Mouse (Mus musculus) forebrain, embryonic 11.5 days (tissue): ENCODE results near the gene Ube3b. TPM values are rescaled to one million over a fixed set of nuclear protein-coding genes. Genes with fewer than 3 reads are reported as not detected.

Experiments used
- ATAC-seq: fragments of 200-750 bp; cut with Nextera tagmentation; replicated peaks from 2 replicates; pipeline ENCODE4 v1.8.0; 2017; ENCODE audit warnings: moderate TSS enrichment; ENCODE audit not compliant: low FRiP score
- DNase-seq: peaks from one replicate; pipeline ENCODE4 v3.0.0-alpha.2; 2017; ENCODE audit warnings: low spot score
- H3K27ac ChIP-seq: fragments of 300-500 bp; sonication (generic); 2 replicates; pipeline ENCODE4 v1.5.1; 2014; ENCODE audit warnings: low read depth, low read length
- H3K27me3 ChIP-seq: fragments of 300-500 bp; sonication (generic); 2 replicates; pipeline ENCODE4 v1.6.1; 2014; ENCODE audit warnings: mild to moderate bottlenecking, low read length, mixed read lengths; ENCODE audit not compliant: control insufficient read depth, insufficient read depth
- H3K36me3 ChIP-seq: fragments of 300-500 bp; sonication (generic); 2 replicates; pipeline ENCODE4 v1.6.1; 2014; ENCODE audit warnings: mild to moderate bottlenecking, low read length, moderate library complexity, mixed read lengths; ENCODE audit not compliant: control insufficient read depth, insufficient read depth
- H3K4me1 ChIP-seq: fragments of 300-500 bp; sonication (generic); replicated peaks from 2 replicates; pipeline ENCODE4 v1.6.1; 2014; ENCODE audit warnings: low read length, mixed read lengths; ENCODE audit not compliant: control insufficient read depth, insufficient read depth
- H3K4me2 ChIP-seq: fragments of 300-500 bp; sonication (generic); 2 replicates; pipeline ENCODE4 v1.6.1; 2014; ENCODE audit warnings: low read depth, mild to moderate bottlenecking, low read length, moderate library complexity, mixed read lengths; ENCODE audit not compliant: severe bottlenecking
- H3K4me3 ChIP-seq: fragments of 300-500 bp; sonication (generic); 2 replicates; pipeline ENCODE4 v1.5.1; 2014; ENCODE audit warnings: low read depth, low read length
- H3K9ac ChIP-seq: fragments of 300-500 bp; sonication (generic); 2 replicates; pipeline ENCODE4 v1.6.1; 2014; ENCODE audit warnings: low read length
- H3K9me3 ChIP-seq: fragments of 300-500 bp; sonication (generic); 2 replicates; pipeline ENCODE4 v1.6.1; 2016; ENCODE audit warnings: low read length, mixed read lengths; ENCODE audit not compliant: control insufficient read depth
- WGBS: fragments of 180-500 bp; shearing (Covaris S2); extraction: QIAGEN DNeasy Blood & Tissue Kit; methylation state at CpG from one replicate; pipeline ENCODE4 v1.1.7; 2014; 5-methylcytosine and 5-hydroxymethylcytosine counted together
- polyA plus RNA-seq: library from polyadenylated mRNA; unstranded; fragments of >200 nt; fragmentation: Nextera tagmentation; extraction: Ambion mirVana; gene quantifications from 2 replicates; pipeline ENCODE4 v1.2.1, GENCODE M21; 2014

Ube3b gene
- polyA plus RNA-seq, 1 experiment from 2014 or later = 52.9 TPM

DNA sequence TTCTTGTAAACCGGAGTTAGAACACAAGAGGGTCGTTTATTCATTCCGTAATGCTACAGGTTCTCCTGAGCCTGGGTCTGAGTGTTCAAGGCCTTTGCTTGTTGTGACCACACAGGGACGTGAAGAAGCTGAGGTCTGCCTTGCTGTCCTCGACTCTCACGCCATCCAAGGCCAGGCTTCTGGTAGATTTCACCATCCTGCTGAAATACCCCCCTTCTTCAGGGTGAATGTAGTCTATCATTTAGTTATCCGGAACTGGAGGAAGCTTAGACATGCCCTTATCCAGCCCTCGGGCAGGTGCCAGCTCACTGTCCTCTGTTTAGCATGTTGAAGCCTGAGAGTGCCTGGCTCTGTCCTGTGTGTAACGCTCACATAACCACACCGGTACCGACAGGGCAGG is 28.4 kb downstream of the Ube3b start:
- H3K9ac ChIP-seq = no peak overlapping the region
- peaks cover 13% of the 10 kb centered on the region; the same call in 1 of the 2 replicates for H3K36me3 ChIP-seq
- WGBS = 94% methylated on average over 11 of the region's 11 CpGs
- no peaks in the 10 kb centered on the region for H3K9me3 ChIP-seq
- no peaks in the 10 kb centered on the region for H3K4me1 ChIP-seq
- H3K4me3 ChIP-seq = no peak overlapping the region
- H3K27ac ChIP-seq = no peak overlapping the region
- no peak overlapping the region for H3K4me2 ChIP-seq
- H3K27me3 ChIP-seq = no peaks in the 10 kb centered on the region
- ATAC-seq (no peak), DNase-seq (no peak)

DNA sequence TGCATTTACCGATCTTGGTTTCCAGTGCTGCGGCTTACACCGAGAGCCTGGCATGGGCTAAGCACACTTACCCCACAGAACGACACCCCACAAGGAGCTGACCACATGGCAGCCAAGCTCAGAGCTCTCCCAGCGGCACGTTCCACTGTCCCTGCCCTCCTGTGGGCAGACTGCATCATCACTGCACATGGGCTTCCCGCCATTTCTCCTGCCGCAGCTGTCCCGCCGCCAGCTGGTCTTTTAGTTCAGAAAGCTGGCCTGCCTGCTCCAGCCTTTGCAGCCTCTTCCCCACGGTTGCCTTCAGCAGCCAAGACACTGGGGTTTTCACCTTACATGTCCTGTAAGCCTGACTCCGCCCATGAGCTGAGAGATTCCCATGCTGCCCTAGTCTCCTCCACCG is 30.0 kb downstream of the Ube3b start:
- Histone ChIP-seq H3K27me3 (no peaks in the 10 kb centered on the region), H3K36me3 (peaks cover 13% of the 10 kb centered on the region; the same call in 1 of the 2 replicates), H3K4me3 (no peak overlapping the region), H3K27ac (no peak overlapping the region), H3K4me1 (no peaks in the 10 kb centered on the region), H3K4me2 (no peak overlapping the region), H3K9ac (no peak overlapping the region), H3K9me3 (no peaks in the 10 kb centered on the region)
- no peak for ATAC-seq
- WGBS = 91% methylated on average over 13 of the region's 13 CpGs
- no peak for DNase-seq

DNA sequence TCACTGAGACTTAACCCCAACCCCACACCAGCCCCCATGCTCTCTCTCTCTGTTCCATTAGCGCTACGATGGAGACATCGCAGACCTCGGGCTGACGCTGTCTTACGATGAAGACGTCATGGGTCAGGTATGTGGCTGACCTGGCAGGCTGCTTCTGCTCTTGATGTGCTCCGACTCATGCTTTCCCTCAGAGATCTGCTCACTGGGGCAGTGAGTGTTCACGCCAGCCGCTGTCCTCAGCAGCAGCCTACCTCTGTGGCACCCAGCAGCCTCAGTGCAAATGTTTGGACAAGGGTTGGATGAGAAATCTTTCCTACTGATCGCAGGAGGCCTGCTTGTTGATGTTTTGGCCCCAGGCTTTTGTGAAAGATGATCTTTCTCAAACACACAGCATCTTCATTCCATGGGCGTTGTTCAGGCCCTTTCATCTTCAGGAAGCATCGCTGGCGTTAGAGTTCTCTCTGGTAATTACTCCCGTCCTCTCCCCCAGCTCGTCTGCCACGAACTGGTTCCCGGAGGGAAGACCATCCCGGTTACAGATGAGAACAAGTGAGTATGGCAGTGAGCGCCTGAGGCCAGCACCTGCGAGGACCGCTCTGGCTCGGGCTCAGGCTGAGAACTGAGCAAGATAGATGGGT is 32.1 kb downstream of the Ube3b start:
- Histone ChIP-seq H3K4me3 (no peak overlapping the region), H3K9me3 (no peaks in the 10 kb centered on the region), H3K9ac (no peak overlapping the region), H3K36me3 (peaks cover 15% of the 10 kb centered on the region; the same call in 1 of the 2 replicates), H3K4me2 (no peak overlapping the region), H3K27ac (no peak overlapping the region), H3K27me3 (no peaks in the 10 kb centered on the region), H3K4me1 (no peaks in the 10 kb centered on the region)
- 85% methylated on average over 23 of the region's 23 CpGs for WGBS
- ATAC-seq (no peak), DNase-seq (no peak)

GRCm38 (mm10) chr5:114413067-114413735 is 32.8 kb downstream of the Ube3b start:
- Histone ChIP-seq H3K27ac (no peak overlapping the region), H3K4me2 (no peak overlapping the region), H3K9me3 (no peaks in the 10 kb centered on the region), H3K4me3 (no peak overlapping the region), H3K9ac (no peak overlapping the region), H3K4me1 (no peaks in the 10 kb centered on the region), H3K27me3 (no peaks in the 10 kb centered on the region), H3K36me3 (peaks cover 15% of the 10 kb centered on the region; the same call in 1 of the 2 replicates)
- DNase-seq = no peak
- ATAC-seq = no peak
- WGBS = 88% methylated on average over 16 of the region's 16 CpGs

DNA sequence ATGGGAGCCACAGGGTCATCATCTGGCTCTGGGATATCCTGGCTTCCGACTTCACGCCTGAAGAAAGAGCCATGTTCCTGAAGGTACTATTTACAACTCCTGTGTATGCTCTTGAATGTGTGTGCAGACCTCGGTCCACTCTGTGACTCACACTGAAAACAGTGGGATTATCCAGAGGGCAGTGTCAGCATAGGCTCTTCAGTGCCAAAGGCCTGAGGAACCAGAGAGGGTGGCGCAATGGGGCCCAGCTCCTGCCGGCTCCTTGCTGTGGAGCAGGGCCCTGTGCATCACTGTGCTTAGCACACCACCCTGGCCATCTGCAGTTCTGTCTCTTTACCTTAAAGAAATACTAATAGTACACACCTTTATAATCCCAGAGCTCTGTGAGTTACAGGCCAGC is 35.2 kb downstream of the Ube3b start:
- ATAC-seq = no peak

GRCm38 (mm10) chr5:114416855-114417254 is 36.4 kb downstream of the Ube3b start:
- ATAC-seq = no peak
- H3K27ac ChIP-seq = no peak overlapping the region
- H3K4me3 ChIP-seq = no peak overlapping the region
- no peaks in the 10 kb centered on the region for H3K4me1 ChIP-seq
- 90% methylated on average over 8 of the region's 8 CpGs for WGBS
- H3K36me3 ChIP-seq = peaks cover 8% of the 10 kb centered on the region; the same call in 1 of the 2 replicates
- no peak overlapping the region for H3K9ac ChIP-seq
- no peaks in the 10 kb centered on the region for H3K27me3 ChIP-seq
- no peaks in the 10 kb centered on the region for H3K9me3 ChIP-seq
- no peak for DNase-seq
- no peak overlapping the region for H3K4me2 ChIP-seq

More for the DNA sequence above, 35.2 kb downstream of the Ube3b start:
- 93% methylated on average over 5 of the region's 5 CpGs for WGBS
- no peak overlapping the region for H3K27ac ChIP-seq
- H3K4me1 ChIP-seq = no peaks in the 10 kb centered on the region
- no peaks in the 10 kb centered on the region for H3K27me3 ChIP-seq
- DNase-seq = no peak
- H3K4me2 ChIP-seq = no peak overlapping the region
- peaks cover 12% of the 10 kb centered on the region; the same call in 1 of the 2 replicates for H3K36me3 ChIP-seq
- H3K9ac ChIP-seq = no peak overlapping the region
- no peak overlapping the region for H3K4me3 ChIP-seq
- H3K9me3 ChIP-seq = no peaks in the 10 kb centered on the region

- Histone ChIP-seq H3K36me3 (peaks cover 2% of the 10 kb centered on the region; the same call in 1 of the 2 replicates), H3K4me1 (no peaks in the 10 kb centered on the region), H3K9ac (no peak overlapping the region), H3K9me3 (no peaks in the 10 kb centered on the region), H3K4me3 (no peak overlapping the region), H3K4me2 (no peak overlapping the region), H3K27ac (no peak overlapping the region), H3K27me3 (no peaks in the 10 kb centered on the region)
- WGBS = 88% methylated on average over 8 of the region's 8 CpGs
- no peak for ATAC-seq
- no peak for DNase-seq
Observed at GRCm38 (mm10) chr5:114418541-114418940, 38.1 kb downstream of the Ube3b start.

DNA sequence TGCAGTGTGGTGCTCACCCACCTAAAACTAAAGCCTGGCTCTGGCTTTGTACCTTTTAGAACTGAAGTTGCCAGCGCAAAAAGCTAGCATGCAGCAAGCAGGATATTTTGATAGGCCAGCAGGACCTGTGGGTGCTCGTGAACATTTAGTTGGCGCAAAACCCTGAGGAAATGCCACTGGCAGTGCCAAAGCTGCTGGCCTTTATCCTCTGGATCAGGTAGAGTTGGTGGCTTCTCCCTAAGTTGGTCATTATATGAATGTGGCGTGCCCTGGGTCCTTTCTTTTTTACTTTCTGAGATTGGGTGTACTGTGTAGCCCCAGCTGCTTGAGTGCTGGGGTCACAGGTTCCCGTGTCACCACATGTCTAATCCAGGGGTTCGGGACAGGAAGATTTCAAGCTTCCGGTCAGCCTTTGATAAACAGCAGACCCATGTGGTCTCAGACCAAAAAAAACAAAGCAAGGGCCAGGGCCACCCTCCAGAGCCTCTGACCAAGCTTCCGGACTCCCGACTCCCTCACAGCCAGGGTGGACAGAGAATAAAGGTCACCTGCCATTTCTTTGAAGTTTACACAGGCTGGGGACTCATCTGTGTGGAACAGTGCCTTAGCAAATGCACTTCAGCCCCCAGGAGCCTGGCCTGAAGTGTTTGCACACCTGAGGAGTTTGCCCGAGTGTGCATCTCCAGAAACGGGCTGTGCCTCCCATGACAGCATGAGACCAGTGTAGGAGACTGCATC is 41.3 kb downstream of the Ube3b start:
- WGBS = 85% methylated on average over 11 of the region's 11 CpGs

More for the DNA sequence above, 41.3 kb downstream of the Ube3b start:
- Histone ChIP-seq H3K36me3 (peaks cover 2% of the 10 kb centered on the region; the same call in 1 of the 2 replicates), H3K9ac (no peak overlapping the region), H3K27ac (no peak overlapping the region), H3K4me2 (no peak overlapping the region), H3K27me3 (no peaks in the 10 kb centered on the region), H3K4me1 (no peaks in the 10 kb centered on the region), H3K4me3 (no peak overlapping the region), H3K9me3 (no peaks in the 10 kb centered on the region)
- ATAC-seq (no peak), DNase-seq (no peak)
